Mouse (Mus musculus) 416B (cell line): ENCODE measurements around the gene Gm20715.
A peak's percentile ranks its signal among the peaks of the same experiment; 100 is the strongest.
"Not testable (repeated sequence)": the region's sequence is repeated elsewhere in the genome, so short reads cannot be mapped to it uniquely, and the experiment has no call there.

Experiments used
- DNase-seq: peaks from one replicate; pipeline ENCODE4 v3.0.0; 2011; ENCODE audit warnings: low read depth

The Gm20715 gene

DNA sequence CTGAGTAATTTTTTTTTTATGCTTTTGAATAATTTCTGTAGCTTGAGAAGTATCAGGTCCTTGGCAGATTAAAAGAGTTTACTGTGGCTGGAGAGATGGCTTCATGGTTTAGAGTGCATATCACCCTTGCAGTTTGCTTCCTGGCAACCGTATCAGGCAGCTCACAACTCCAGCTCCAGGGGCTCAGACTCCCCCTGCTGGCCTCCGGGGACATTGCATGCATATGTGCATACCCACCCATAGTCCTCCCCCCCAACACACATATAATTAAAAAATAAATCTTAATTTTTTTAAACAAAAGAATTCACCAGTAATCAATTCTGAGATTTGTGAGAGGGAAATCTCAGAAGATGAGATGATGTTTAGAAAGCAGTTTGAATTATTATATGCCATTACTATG lies 20.3 kb downstream of the Gm20715 start:
- DNase-seq: peak; percentile 49

DNA sequence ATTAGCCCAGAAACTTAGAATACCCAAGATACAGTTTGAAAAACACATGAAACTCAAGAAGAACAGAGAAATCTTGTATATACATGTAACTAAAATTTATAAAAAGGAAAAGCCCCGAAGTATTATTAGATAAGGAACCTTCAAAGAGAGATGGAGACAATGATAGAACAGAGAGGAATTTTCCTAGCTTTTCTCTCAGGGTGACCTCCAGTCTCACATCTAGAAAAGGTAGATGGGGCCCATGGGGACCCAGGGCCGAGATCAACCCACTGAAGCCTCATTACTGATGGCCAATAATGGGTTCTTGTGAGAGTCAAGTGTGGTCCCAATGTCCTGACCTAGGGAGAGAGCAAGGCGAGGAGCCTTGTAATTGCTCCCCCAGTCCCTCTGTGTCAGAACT lies 28.3 kb downstream of the Gm20715 start, which contains the start of gene Olfr1344:
Olfr1344 (plus strand) TSS at position 301 of the 400 bp plus-strand sequence.
- DNase-seq: no peak

DNA sequence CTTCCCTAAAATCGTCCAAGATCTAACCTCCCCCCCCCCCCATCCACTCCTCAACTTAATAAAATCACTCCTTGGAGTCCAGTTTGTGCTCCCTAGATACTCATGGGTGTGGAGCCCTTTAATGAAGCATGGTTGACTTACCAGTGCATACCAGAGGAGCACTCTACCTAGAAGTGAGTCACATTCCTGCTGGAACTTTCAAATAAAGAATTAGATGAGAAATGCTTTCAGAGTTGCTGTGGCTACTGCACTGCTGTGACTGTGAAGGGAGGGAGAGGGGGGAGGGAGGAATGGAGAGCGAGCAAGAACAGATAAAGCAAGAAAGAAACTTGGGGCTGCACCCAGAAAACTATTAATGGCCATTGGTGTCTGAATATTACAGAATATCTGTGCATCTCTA lies 31.1 kb downstream of the Gm20715 start:
- no peak for DNase-seq

DNA sequence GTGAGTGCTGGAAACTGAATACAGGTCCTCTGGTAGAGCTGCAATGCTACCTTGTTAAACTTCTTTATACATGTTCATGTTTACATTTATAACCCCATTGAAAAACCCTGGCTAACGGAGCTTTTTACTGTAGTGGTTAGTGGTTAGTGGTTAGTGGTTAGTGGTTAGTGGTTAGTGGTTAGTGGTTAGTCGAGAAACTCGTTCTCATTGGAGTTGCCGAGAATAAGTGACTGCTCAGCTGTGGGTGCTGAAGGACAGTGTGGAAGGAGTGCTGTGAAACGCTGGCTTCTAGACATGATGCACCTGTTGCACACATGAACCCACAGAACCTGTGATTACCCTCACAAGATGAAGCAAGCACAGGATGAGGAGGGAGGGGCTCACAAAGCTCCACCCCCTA lies 37.7 kb downstream of the Gm20715 start:
- peak; percentile 55 for DNase-seq

DNA sequence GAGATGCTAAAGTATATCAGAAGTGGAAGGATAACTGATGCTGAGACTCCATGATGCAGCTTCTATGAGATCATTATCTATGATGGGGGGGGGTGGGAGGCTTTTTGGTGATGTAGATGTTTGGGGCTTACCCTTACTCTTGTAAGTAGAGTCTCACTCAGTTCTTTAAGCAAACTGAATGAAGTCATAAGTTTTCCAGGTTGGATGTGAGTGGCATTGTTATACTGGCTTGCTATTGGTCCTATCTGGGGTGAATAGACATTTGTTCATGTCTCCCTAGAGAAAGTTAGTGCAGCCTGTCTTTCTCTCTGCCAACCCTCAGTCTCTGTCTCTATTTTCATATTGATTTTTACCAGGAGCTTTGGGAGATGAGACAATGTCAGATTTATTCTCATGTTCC lies 45.8 kb downstream of the Gm20715 start, which contains the start of gene Olfr1336:
Olfr1336 (plus strand) TSS at position 301 of the 400 bp plus-strand sequence.
- DNase-seq: no peak

DNA sequence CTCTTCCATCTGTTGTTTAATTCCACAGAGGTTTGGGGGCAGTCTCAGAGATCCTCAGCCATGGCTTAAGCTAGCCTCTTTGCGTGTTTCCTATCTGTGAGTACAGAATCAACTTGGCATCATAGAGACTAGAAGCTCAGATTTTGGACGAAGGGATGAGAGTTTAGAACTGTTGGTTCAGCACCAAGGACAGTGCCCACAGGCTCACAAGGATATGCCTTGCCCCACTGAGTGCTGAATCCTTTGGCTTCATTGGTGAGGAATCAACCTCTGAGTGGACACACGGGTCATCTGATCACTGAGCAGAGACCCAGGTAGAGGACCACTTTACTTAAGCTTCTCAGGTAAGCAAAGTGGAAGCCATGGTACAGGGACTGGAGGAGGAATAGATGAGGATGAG lies 46.3 kb downstream of the Gm20715 start:
- peak; percentile 19 for DNase-seq

DNA sequence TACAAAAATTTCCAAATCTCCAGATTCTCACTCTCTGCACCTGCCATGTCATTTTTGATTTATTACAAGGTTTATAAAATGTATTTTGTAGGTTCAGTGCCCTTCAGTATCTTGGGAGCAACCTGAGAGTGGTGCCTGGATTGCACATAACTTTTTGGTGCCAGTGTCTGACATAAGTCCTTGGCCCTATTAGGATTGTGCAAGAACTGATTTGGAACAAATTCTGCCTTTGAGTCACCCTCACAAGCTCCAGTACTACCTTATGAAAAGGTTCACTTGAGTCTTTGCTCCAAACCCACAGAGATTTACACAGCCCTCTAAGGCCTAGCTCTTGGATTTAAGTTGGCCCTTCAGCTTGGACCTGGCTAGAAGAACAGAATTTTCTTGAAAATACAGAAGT lies 56.9 kb downstream of the Gm20715 start, which contains the start of gene Olfr1346:
Olfr1346 (plus strand) TSS at position 151 of the 400 bp plus-strand sequence.
- no peak for DNase-seq

DNA sequence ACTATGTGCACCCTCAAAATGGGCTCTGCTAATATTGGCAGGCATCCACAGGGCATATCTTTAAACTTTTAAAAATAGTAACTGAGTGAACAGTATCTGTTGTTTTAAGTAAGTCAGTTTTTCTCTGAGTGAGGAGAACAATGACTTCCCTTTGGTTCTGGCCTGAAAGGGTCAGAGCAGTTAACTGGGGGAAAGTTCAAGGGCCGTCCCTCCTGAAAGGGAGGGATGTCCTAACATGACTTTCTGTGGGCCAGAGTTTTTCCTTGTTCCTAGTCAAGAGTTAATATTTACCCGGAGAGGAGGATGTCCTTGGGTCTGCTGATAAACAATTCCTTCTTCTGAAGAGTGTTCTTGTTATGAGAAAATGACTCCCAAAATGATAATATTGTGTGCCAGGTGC lies 67.6 kb downstream of the Gm20715 start:
- DNase-seq: not testable (repeated sequence)

DNA sequence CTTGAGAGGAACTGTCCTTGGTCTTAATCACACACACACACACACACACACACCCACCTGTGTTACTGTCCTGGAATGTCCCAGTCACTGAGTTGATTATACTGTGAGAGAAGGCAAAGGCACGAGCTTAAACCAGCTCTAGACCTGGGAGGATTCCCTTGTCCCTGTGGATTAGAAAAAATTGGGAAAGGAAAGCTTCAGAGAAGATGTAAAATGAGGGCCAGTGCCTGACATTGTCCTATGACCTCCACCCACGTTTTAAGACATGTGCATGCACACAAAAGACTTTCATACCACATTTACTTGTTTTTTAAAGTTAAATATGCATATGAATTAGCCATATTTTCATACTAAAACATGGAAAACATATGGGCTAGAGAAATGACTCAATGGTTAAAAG lies 76.8 kb downstream of the Gm20715 start, which contains the start of gene Olfr5:
Olfr5 (minus strand) TSS at position 101 of the 400 bp plus-strand sequence.
- DNase-seq: no peak
